Mouse (Mus musculus) kidney, postnatal 4 days (tissue): ENCODE data around the gene Erv3.

Experiments
- DNase-seq, 2 experiments: peaks; one replicate each; pipeline ENCODE4 v3.0.0; 2021; ENCODE audit warnings: mixed read lengths in 2 of 2

The Erv3 gene

GRCm38 (mm10) chr2:131821708-131821990 is 37.9 kb downstream of the Erv3 start:
- no peak for DNase-seq

- DNase-seq = peak; percentile 84 to 89
Measured at GRCm38 (mm10) chr2:131820932-131821707, 38.4 kb downstream of the Erv3 start.

- DNase-seq = peak; percentile 85 to 86
Measured at GRCm38 (mm10) chr2:131820088-131820675, 39.4 kb downstream of the Erv3 start.

GRCm38 (mm10) chr2:131814327-131814726 is 45.2 kb downstream of the Erv3 start:
- no peak for DNase-seq

- no peak for DNase-seq
Measured at GRCm38 (mm10) chr2:131813437-131813836, 46.1 kb downstream of the Erv3 start.

GRCm38 (mm10) chr2:131812480-131813137 is 46.9 kb downstream of the Erv3 start:
- DNase-seq = peak; percentile 91 to 92

- DNase-seq = no peak
Measured at GRCm38 (mm10) chr2:131811607-131812006, 47.9 kb downstream of the Erv3 start.

- no peak for DNase-seq
Measured at GRCm38 (mm10) chr2:131808856-131809255, 50.7 kb downstream of the Erv3 start.

- no peak for DNase-seq
Measured at GRCm38 (mm10) chr2:131807660-131808059, 51.9 kb downstream of the Erv3 start.

GRCm38 (mm10) chr2:131806863-131807262 is 52.7 kb downstream of the Erv3 start:
- no peak for DNase-seq

- DNase-seq = no peak
Measured at GRCm38 (mm10) chr2:131805306-131805705, 54.2 kb downstream of the Erv3 start.

GRCm38 (mm10) chr2:131803801-131804200 is 55.7 kb downstream of the Erv3 start:
- no peak for DNase-seq
